Mouse (Mus musculus) midbrain, embryonic 12.5 days (tissue): ENCODE data around the gene Ctla4. TPM values are rescaled to one million over a fixed set of nuclear protein-coding genes. Genes with fewer than 3 reads are reported as not detected.
A peak's percentile ranks its signal among the peaks of the same experiment; 100 is the strongest.

Experiments
- ATAC-seq: fragments of 200-750 bp; cut with Nextera tagmentation; 2 replicates; pipeline ENCODE4 v1.8.0; 2017; ENCODE audit warnings: low read depth, moderate TSS enrichment, moderate library complexity; ENCODE audit not compliant: low FRiP score
- H3K27ac ChIP-seq: fragments of 300-500 bp; sonication (generic); replicated peaks from 2 replicates; pipeline ENCODE4 v1.5.1; 2016; ENCODE audit warnings: mild to moderate bottlenecking
- H3K27me3 ChIP-seq: fragments of 300-500 bp; sonication (generic); 2 replicates; pipeline ENCODE4 v1.6.1; 2016; ENCODE audit warnings: mild to moderate bottlenecking
- H3K36me3 ChIP-seq: fragments of 300-500 bp; sonication (generic); 2 replicates; pipeline ENCODE4 v1.6.1; 2016
- H3K4me1 ChIP-seq: fragments of 300-500 bp; sonication (generic); 2 replicates; pipeline ENCODE4 v1.6.1; 2016
- H3K4me2 ChIP-seq: fragments of 300-500 bp; sonication (generic); replicated peaks from 2 replicates; pipeline ENCODE4 v1.6.1; 2016; ENCODE audit warnings: mild to moderate bottlenecking, moderate library complexity
- H3K4me3 ChIP-seq: fragments of 300-500 bp; sonication (generic); 2 replicates; pipeline ENCODE4 v1.5.1; 2016; ENCODE audit warnings: mild to moderate bottlenecking
- H3K9ac ChIP-seq: fragments of 300-500 bp; sonication (generic); replicated peaks from 2 replicates; pipeline ENCODE4 v1.6.1; 2016; ENCODE audit warnings: mild to moderate bottlenecking, moderate library complexity
- H3K9me3 ChIP-seq: fragments of 300-500 bp; sonication (generic); 2 replicates; pipeline ENCODE4 v1.6.1; 2016; ENCODE audit warnings: mild to moderate bottlenecking
- WGBS: fragments of 180-500 bp; shearing (Covaris S2); methylation state at CpG from one replicate; pipeline ENCODE4 v1.1.7; 2016; 5-methylcytosine and 5-hydroxymethylcytosine counted together
- polyA plus RNA-seq: library from polyadenylated mRNA; unstranded; fragments of >200 nt; fragmentation: Nextera tagmentation; extraction: Ambion mirVana; gene quantifications from 2 replicates; pipeline ENCODE4 v1.2.1, GENCODE M21; 2016

Gene Ctla4
- polyA plus RNA-seq, 1 experiment from 2014 or later = not detected

DNA sequence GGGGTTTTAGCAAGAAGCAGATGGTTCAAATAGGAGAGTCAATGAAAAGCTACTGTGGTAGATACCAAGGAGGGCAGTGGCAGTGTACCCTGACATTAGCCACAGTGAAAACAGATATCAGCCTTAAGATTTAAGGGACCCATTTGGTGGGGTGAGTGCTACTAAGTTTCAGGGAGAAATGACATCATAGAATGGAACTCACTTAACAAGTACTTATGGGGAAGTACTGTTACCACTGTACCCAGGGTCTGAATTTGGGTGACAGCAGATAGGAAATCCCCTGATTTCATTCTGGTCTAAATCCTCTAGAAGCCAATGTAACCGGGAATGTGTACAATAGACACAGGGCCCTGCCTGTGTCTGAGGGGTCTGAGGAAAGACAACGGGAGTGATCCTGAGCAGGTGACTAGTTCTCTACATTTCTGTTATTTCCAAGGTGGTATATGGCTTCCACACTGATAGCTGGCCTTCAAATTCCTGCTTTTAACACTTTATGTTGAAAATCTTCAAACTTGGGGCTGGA lies 17.7 kb downstream of the Ctla4 start:
- H3K9me3 ChIP-seq = no peaks in the 10 kb centered on the region
- 92% methylated on average over 2 of the region's 2 CpGs for WGBS
- ATAC-seq = no peak

DNA sequence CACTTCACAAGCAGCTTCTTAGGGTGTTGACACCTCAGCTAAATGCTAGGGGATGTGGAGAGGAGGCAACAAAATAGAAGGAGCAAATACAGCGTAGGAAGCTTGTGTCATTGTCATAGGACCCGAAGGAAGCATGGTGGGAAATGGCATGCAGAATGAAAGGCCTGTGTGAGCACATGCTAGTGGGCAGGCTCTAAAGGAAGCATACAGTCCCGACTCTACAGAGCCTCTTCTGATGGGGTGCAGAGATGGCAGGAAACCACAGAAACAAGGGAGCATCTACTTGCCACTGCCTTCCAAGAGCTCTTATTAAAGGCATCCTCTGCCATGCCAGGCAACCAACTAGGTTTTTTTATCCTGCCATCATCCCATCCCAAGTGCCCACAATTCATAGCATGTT lies 20.7 kb downstream of the Ctla4 start:
- 92% methylated on average over 3 of the region's 3 CpGs for WGBS
- no peak for ATAC-seq

More for the DNA sequence above, 17.7 kb downstream of the Ctla4 start:
- no peak overlapping the region for H3K4me2 ChIP-seq
- no peak overlapping the region for H3K4me3 ChIP-seq
- no peak overlapping the region for H3K9ac ChIP-seq
- no peaks in the 10 kb centered on the region for H3K27me3 ChIP-seq
- H3K4me1 ChIP-seq = no peaks in the 10 kb centered on the region
- H3K27ac ChIP-seq = no peak overlapping the region
- no peaks in the 10 kb centered on the region for H3K36me3 ChIP-seq

GRCm38 (mm10) chr1:60908751-60909161 lies 22.0 kb downstream of the Ctla4 start:
- H3K4me2 ChIP-seq = no peak overlapping the region
- no peak overlapping the region for H3K4me3 ChIP-seq
- H3K9me3 ChIP-seq = no peaks in the 10 kb centered on the region
- 90% methylated on average over 9 of the region's 9 CpGs for WGBS
- no peaks in the 10 kb centered on the region for H3K36me3 ChIP-seq
- no peak overlapping the region for H3K9ac ChIP-seq
- no peaks in the 10 kb centered on the region for H3K4me1 ChIP-seq
- no peak overlapping the region for H3K27ac ChIP-seq
- no peak for ATAC-seq
- no peaks in the 10 kb centered on the region for H3K27me3 ChIP-seq

More for the DNA sequence above, 20.7 kb downstream of the Ctla4 start:
- H3K4me3 ChIP-seq = no peak overlapping the region
- H3K27ac ChIP-seq = no peak overlapping the region
- no peaks in the 10 kb centered on the region for H3K9me3 ChIP-seq
- H3K4me2 ChIP-seq = no peak overlapping the region
- no peaks in the 10 kb centered on the region for H3K4me1 ChIP-seq
- H3K36me3 ChIP-seq = no peaks in the 10 kb centered on the region
- no peaks in the 10 kb centered on the region for H3K27me3 ChIP-seq
- no peak overlapping the region for H3K9ac ChIP-seq

DNA sequence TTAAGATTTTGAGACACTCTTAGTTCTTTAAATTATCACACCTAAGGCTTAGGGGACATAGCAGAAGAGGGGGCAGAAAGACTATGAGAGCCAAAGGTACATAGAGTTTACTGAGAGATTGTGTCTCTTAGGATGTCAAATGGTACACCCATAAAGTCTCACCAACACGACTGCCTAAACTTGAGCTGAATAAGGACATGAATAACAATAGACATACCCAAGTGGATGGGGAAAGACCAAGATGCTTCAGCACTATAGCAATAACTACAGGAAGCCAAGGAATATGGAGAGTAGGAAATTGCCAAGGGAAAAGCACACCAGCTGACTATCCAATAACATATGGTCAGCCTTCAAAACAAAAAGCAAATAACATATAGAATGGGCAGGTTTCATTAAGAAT lies 22.9 kb downstream of the Ctla4 start:
- Histone ChIP-seq H3K4me1 (no peaks in the 10 kb centered on the region), H3K9ac (no peak overlapping the region), H3K4me2 (no peak overlapping the region), H3K27me3 (no peaks in the 10 kb centered on the region), H3K36me3 (no peaks in the 10 kb centered on the region), H3K27ac (no peak overlapping the region), H3K4me3 (no peak overlapping the region), H3K9me3 (no peaks in the 10 kb centered on the region)
- no peak for ATAC-seq
- 73% methylated on average over 1 of the region's 1 CpGs for WGBS

GRCm38 (mm10) chr1:60910796-60911195 lies 24.0 kb downstream of the Ctla4 start:
- no peak overlapping the region for H3K4me2 ChIP-seq
- no peak for ATAC-seq
- H3K36me3 ChIP-seq = no peaks in the 10 kb centered on the region
- no peaks in the 10 kb centered on the region for H3K27me3 ChIP-seq
- H3K27ac ChIP-seq = no peak overlapping the region
- no peak overlapping the region for H3K9ac ChIP-seq
- no peaks in the 10 kb centered on the region for H3K9me3 ChIP-seq
- no peaks in the 10 kb centered on the region for H3K4me1 ChIP-seq
- no peak overlapping the region for H3K4me3 ChIP-seq
- 27% methylated on average over 1 of the region's 1 CpGs for WGBS

DNA sequence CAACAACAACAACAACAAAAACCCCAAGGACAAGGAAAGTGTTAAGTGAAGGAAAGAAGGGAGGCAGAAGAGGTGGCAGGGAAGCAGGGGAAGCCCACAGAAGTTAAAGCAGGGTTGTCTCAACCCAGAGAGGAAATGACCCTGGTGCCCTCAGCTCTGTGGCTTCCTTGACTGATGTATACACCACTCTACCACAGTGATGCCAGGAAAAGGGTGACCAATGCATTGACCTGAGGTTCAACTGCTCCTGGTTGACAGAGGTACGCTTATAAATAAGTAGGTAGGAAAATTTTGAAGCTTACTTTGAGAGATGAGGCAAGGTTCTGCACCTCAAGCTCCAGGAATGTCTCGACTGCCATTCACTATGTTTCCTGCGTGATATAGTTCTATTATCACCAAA lies 24.8 kb downstream of the Ctla4 start:
- ATAC-seq = no peak
- WGBS = 92% methylated on average over 3 of the region's 3 CpGs

GRCm38 (mm10) chr1:60913305-60913704 lies 26.5 kb downstream of the Ctla4 start:
- Histone ChIP-seq H3K9me3 (no peaks in the 10 kb centered on the region), H3K4me2 (no peak overlapping the region), H3K27me3 (no peaks in the 10 kb centered on the region), H3K4me1 (no peaks in the 10 kb centered on the region), H3K36me3 (no peaks in the 10 kb centered on the region), H3K27ac (no peak overlapping the region), H3K9ac (no peak overlapping the region), H3K4me3 (no peak overlapping the region)
- WGBS = 89% methylated on average over 4 of the region's 4 CpGs
- ATAC-seq = no peak

More for the DNA sequence above, 24.8 kb downstream of the Ctla4 start:
- H3K9me3 ChIP-seq = no peaks in the 10 kb centered on the region
- H3K4me1 ChIP-seq = no peaks in the 10 kb centered on the region
- H3K27me3 ChIP-seq = no peaks in the 10 kb centered on the region
- H3K27ac ChIP-seq = no peak overlapping the region
- no peak overlapping the region for H3K9ac ChIP-seq
- no peaks in the 10 kb centered on the region for H3K36me3 ChIP-seq
- H3K4me3 ChIP-seq = no peak overlapping the region
- H3K4me2 ChIP-seq = no peak overlapping the region

GRCm38 (mm10) chr1:60916281-60916781 lies 29.5 kb downstream of the Ctla4 start:
- H3K27ac ChIP-seq = no peak overlapping the region
- H3K27me3 ChIP-seq = no peaks in the 10 kb centered on the region
- 80% methylated on average over 10 of the region's 10 CpGs for WGBS

GRCm38 (mm10) chr1:60920493-60921355 lies 33.9 kb downstream of the Ctla4 start:
- Histone ChIP-seq H3K9me3 (no peaks in the 10 kb centered on the region), H3K36me3 (no peaks in the 10 kb centered on the region), H3K27ac (no peak overlapping the region), H3K9ac (no peak overlapping the region), H3K4me1 (no peaks in the 10 kb centered on the region), H3K4me2 (no peak overlapping the region), H3K27me3 (no peaks in the 10 kb centered on the region), H3K4me3 (no peak overlapping the region)
- no peak for ATAC-seq
- WGBS = 75% methylated on average over 24 of the region's 24 CpGs

More at GRCm38 (mm10) chr1:60916281-60916781, 29.5 kb downstream of the Ctla4 start:
- no peak overlapping the region for H3K9ac ChIP-seq
- H3K9me3 ChIP-seq = no peaks in the 10 kb centered on the region
- ATAC-seq = no peak
- no peak overlapping the region for H3K4me2 ChIP-seq
- no peaks in the 10 kb centered on the region for H3K36me3 ChIP-seq
- no peaks in the 10 kb centered on the region for H3K4me1 ChIP-seq
- H3K4me3 ChIP-seq = no peak overlapping the region

- Histone ChIP-seq H3K4me3 (no peak overlapping the region), H3K9me3 (no peaks in the 10 kb centered on the region), H3K9ac (no peak overlapping the region), H3K4me2 (no peak overlapping the region), H3K4me1 (no peaks in the 10 kb centered on the region), H3K27me3 (no peaks in the 10 kb centered on the region), H3K27ac (no peak overlapping the region), H3K36me3 (no peaks in the 10 kb centered on the region)
- ATAC-seq = no peak
- 97% methylated on average over 3 of the region's 3 CpGs for WGBS
These were observed 42.2 kb downstream of the Ctla4 start for GRCm38 (mm10) chr1:60929036-60929435.

- Histone ChIP-seq H3K9ac (no peak overlapping the region), H3K4me2 (no peak overlapping the region), H3K4me1 (no peaks in the 10 kb centered on the region), H3K27me3 (no peaks in the 10 kb centered on the region), H3K4me3 (no peak overlapping the region), H3K9me3 (no peaks in the 10 kb centered on the region), H3K36me3 (no peaks in the 10 kb centered on the region), H3K27ac (no peak overlapping the region)
- ATAC-seq = no peak
- 90% methylated on average over 7 of the region's 7 CpGs for WGBS
These were observed 43.6 kb downstream of the Ctla4 start for GRCm38 (mm10) chr1:60930397-60930796.

- no peak for ATAC-seq
- Histone ChIP-seq H3K27me3 (no peaks in the 10 kb centered on the region), H3K36me3 (no peaks in the 10 kb centered on the region), H3K4me3 (no peak overlapping the region), H3K9me3 (no peaks in the 10 kb centered on the region), H3K27ac (no peak overlapping the region), H3K4me2 (0 out of 2 replicates have a peak overlapping the region, but pooled peaks have one; percentile 0), H3K4me1 (0 out of 2 replicates have a peak, but pooled peaks cover 3% of the 10 kb centered on the region), H3K9ac (no peak overlapping the region)
- 53% methylated on average over 8 of the region's 8 CpGs for WGBS
These were observed 49.3 kb downstream of the Ctla4 start for GRCm38 (mm10) chr1:60935968-60936581.
